Mouse (Mus musculus) c-Kit-negative CD71-positive TER-119-positive erythroid progenitor cells, embryonic 14.5 days (primary cell): ENCODE data around the gene Dnah8.

ENCODE experiments used
- DNase-seq: peaks from one replicate; pipeline ENCODE4 v3.0.0-alpha.2; 2013; ENCODE audit warnings: low read depth, low spot score

Dnah8 gene

DNA sequence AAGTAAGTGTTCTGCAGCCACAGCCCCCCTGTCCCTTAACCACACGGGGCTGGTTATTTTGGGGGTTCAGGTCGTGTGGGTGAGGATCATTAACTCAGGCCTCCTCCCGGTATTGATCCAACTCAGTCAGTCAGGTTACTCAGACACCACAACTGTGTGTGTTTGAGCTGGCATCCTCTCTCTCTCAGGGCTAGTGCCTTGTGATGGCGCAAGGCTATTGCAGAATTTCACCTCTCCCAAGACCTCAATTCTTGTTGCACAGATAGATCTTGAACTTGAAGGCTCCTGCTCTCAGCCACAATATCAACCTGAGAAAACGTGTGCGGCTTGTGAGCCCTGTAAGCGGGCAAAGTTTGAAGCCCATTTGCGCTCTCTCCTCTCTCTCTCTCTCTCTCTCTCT is 38.0 kb downstream of the Dnah8 start:
- DNase-seq = no peak

DNA sequence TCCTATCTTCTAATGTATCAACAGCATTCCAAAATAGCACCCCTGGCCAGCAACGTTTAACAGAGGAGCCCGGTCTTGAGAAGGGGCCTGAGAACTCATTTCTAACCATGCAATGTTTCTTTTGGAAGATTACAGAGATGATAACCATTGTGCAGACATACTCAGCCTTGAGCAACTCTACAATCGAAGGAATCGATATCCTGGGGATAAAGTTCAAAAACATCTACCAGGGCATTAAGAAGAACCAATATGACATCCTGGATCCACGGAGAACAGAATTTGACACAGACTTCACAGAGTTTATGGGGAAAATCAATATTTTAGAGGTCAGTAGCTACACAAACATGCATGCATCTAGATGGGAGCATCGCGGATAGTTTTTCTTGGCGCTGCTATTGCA is 39.0 kb downstream of the Dnah8 start:
- no peak for DNase-seq

DNA sequence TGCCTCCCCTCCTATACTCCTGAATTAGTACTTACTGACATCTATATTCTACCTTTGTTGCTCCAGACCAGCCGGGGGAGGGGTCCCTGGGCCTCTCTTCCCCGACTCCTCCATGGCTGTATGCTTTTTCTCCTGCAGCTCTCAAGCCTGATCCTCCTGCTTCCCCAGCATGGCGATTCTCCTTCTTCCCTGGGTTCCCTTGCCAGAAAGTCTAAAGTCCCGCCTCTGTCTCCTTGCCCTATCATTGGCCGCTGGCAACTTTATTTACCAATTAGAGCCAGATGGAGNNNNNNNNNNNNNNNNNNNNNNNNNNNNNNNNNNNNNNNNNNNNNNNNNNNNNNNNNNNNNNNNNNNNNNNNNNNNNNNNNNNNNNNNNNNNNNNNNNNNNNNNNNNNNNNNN is 40.7 kb downstream of the Dnah8 start:
- DNase-seq = no peak

DNA sequence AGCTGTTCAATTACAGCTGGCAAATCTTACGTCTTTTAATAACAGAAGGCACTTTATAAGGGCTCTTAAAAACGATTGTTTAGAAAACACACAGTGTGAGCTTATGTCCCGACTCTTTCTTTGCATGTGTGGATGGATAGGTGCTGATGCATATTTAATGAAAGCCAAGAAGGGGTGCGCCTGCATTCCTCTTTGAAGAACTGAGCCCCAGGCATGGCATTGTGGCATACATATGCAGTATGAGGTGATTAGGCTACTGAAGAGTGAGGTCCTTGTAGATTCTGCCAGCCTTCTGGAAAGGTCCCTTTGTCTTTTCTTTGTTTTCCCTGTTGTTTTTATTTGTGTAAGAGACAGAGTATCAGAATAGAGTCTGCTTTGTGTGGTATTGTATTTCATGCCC is 48.4 kb downstream of the Dnah8 start:
- DNase-seq = no peak

DNA sequence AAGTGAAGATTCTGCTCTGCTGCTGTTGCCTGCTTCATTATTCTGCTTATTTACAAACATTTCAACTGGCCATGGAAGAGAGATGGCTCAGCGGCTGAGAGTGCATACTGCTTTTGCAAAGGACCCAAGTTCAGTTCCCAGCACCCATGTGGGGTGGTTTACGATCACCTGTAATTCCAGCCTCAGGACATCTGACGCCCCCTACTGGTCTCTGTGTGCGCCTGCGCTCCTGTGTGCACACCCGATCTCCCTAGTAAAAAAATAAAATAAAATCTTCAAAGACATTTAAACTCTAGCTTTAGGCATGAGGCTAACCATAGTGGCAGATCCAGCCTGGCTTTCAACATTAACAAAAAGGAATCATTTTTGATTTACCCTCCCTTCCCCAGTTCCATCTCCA is 48.9 kb downstream of the Dnah8 start:
- no peak for DNase-seq

DNA sequence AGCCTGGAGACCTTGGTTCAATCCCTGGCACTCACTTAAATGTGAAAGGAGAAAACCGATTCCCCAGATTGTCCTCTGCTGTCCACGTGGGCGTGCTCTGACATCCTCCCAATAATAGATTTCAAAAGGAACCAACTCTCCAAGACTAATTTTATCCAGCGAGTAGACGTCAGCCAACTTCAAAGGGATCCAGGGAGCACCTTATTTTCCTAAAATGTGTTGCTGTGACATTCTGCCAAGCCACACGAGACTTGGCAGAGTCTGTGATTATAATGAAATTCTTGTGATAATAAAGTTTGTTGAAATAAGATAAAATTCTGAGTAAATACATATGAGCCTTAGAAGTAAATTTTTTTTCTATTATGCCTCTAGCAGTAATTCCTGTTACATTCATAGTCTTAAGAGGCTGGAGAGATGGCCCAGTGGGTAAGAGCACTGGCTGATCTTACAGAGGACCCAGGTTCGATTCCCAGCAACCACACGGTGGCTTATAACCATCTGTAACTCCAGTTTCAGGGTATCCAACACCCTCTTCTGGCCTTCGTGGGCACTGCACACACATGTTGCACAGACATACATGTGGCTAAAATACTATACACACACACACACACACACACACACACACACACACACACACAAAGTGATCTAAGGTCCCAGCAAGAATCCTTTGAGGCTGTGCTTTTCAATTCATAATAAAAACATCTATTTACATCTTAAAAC is 51.0 kb downstream of the Dnah8 start:
- no peak for DNase-seq

DNA sequence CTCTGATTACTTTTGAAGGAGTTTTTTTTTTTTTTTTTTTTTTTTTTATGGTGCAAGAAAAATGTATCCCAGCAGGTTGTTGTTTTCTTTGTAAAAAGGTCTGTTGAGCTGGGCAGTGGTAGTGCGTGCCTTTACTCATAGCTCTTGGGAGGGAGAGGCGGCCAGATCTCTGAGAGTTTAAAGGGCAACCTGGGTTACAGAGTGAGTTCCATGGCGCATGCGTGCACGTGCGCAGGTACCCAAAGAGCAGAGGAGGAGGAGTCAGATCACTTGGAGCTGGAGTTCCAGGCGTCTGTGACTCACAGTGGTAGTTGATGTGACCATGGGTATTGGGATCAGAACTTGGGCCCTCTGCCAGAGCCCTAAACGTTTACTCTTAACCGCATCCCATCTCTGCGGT is 54.4 kb downstream of the Dnah8 start:
- no peak for DNase-seq

DNA sequence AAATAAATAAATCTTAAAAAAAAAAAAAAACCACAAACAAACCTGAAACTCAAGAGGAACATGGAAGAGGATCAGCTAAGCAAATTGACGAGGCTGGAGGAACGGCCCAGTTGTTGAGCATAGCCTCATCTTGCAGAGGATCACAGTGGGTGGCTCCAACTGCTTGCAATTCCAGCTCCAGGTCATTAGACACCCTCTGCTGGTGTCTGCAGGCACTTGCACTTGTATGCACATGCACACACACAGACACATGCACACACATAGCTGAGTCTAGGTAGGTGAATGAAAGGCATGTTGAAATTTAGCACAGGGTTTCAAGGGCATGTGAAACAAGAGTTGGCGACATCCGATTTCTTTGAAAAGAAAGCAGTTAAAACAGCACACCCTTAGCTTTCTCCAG is 55.5 kb downstream of the Dnah8 start:
- no peak for DNase-seq

DNA sequence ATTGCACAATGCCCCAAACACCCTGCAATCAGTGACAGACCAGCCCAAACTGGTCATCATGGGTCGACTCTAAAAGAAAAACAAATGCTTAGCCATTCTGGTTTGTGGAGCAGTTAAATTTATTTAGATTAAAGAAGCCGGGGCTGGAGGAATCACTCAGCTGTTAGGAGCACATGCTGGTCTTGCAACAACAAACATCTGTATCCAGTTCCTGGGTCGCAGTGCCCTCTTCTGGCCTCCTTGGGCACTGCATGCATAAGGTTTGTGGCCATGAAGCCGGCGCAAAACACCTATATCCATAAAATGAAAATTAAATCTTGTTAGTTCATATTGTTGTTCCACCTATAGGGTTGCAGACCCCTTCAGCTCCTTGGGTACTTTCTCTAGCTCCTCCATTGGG is 57.5 kb downstream of the Dnah8 start:
- DNase-seq = peak; percentile 46

DNA sequence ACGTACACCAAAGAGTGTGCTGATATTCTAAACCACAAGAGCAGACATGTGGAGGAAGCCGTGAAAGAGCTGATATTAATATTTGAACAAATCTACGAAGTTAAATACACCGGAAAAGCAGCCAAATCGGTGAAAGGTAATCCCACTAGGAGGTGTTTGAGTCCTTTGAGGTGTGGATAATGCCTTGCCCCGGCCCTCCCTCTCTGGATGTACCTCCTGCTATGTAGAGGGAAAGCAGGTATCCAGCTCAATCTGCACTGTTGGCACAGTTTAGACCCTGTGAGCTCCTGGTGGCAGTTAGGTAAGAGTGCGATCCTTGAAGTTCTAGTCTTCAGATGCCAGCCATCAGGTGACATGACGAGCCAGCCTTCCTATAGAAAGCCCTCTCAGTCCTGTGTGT is 66.0 kb downstream of the Dnah8 start:
- no peak for DNase-seq

DNA sequence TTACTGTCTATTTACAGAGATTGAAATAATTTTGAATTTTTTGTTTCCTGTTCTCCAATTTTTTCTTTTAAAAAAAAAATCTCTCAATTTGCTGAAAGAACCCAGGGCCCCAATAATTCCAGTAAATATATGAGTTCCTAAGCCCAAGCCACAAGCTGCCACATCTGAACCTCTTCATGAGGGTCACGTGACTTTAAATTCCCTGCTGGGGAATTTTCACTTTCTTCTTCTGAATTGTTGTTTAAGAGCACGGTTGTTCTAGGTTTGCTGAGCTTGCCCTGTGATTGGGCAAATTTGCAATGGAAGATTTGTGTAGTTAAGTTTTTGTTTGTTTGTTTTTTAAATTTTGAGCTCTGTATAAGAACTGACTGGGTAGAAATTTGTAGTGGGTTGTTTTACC is 67.3 kb downstream of the Dnah8 start:
- DNase-seq = no peak

DNA sequence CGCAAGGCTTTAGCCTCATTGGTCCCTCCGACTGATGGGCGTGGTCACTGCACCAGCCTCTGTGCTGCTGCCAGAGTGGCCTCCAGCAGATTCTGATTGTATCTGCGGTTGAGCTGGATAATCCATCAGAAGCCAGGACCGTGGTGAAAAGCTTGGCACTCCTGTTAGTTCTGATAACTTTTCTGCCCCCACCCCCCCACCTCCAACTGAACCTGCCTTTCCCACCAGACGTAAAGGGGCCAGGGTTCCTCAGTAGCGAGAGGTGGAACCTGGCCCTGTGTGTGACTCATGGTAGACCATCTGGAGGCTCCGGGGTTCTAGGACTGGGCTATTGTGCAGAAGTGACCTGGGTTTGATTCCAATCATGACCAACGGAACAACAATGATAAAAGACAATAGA is 70.1 kb downstream of the Dnah8 start:
- no peak for DNase-seq

DNA sequence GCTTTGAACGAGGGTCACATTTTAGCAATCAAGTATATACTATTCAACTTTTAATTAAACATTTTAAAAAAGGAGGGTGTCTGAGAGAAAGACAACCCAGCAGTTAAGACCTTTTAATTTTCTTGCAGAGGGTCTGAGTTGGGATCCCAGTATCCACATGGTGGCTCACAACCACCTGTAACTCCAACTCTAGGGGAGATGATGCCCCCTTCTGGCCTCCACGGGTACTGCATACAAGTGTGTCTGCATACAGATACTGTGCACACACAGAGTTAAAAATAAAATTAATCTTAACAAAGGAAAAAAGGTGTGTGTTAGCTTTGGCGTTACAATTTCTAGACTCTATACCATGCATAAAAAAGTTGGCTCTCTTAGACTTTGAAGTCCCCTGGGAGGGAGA is 90.6 kb downstream of the Dnah8 start:
- DNase-seq = peak; percentile 13

DNA sequence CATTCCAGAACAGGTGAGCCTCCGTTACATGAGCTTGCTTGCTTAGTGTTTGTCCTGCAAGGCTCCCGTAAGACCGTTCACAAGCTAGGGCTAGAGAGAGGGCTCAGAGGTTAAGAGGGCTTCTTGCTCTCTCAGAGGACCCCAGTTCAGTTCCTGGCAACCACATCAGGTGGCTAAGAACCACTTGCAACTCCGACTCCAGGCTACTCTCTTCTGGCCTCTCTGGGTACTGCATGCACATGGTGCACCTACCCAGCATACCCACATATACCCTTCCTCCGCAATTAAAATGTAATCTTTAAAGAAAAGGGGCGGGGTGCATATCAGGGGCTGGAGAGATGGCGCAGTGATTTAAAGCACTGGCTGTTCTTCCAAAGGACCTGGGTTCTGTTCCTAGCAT is 94.0 kb downstream of the Dnah8 start:
- no peak for DNase-seq

DNA sequence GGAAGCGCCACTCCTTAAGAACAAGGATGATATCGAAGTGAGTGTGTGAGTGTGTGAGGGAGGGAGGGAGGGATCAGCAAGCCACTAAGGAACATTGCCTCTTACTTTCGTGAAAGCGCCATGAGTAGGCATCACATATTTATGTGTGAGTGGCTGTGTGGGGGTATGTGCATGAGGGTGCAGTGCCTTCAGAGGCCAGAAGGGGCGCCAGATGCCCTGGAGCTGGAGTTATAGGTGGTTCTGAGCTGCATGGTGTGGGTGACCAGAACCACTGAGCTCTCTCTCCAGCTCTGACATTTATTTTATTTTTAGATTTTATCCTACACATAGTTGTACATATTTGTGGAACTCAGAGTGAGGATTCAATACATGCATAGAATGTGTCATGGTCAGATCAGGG is 94.9 kb downstream of the Dnah8 start:
- DNase-seq = no peak

DNA sequence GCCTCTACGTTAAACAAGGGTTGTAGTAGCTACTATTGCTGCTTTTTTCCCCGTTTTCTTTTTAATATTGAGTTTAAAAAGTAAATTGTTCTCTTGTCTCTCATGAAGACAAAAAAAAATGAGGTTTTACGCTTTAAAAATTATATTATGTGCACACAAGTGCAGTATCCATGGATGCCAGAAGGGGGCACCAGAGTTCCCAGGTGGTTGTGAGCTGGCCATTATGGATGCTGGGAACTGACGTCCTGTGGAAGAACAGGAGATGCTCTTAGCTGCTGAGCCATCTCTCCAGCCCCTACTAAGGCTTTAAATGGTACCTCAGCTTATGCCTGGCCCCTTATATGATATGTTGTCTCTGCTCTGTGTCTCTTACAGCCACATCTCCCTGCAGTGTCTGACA is 103.6 kb downstream of the Dnah8 start:
- peak; percentile 12 for DNase-seq

DNA sequence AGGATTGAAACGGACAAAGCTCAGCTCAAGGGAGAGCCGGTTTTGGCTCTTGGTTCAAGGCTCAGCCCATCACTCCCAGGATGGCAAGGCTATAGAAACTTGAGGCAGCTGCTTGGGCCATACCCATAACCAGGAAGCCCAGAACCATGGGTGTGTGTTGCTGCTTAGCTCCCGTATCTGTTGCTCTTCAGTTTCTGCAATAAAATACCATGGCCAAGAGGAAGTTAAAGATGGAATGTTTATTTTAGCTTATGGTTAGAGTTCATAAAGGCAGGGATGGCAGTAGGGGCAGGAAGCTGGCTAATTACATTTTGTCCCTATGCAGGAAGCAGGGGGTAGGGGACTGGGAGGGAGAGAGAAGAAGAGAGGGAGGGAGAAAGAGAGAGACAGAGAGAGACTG is 108.6 kb downstream of the Dnah8 start:
- DNase-seq = no peak

DNA sequence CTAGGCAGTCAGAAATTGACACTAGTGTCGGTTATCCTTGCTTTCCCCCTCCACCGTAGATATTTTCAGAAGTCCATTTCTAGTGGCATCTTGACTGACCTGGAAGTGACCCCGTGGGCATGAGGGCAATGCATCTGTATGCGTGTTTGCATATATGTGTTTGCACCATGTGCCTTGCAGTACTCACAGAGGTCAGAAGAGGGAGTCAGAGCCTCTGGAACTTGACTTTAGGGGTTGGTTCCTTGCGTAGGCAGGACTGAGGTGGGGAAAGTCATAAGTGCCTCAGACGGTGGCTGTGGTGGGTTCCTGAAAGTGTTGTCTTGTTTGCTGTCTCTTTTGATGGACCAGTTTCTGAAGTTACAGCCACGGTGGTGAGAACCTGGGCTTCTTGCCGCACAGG is 110.6 kb downstream of the Dnah8 start:
- DNase-seq = no peak

DNA sequence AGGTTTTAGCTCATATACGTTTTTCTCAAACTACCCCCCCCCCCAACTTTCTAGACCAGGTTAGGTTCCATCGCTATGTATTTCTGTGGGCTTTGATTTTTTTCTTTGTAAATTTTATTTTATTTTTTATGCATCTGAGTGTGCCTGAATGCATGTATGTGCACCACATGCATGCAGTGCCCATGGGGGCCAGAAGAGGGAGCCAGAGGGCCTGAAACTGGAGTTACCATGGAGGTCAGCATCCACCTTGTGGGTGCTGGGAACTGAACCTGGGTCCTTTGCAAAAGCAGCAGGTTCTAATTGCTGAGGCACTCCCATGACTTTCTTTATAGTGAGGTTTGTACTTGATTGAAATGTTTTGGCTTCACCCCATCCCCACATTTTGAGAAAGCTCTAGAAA is 111.3 kb downstream of the Dnah8 start:
- DNase-seq = no peak

DNA sequence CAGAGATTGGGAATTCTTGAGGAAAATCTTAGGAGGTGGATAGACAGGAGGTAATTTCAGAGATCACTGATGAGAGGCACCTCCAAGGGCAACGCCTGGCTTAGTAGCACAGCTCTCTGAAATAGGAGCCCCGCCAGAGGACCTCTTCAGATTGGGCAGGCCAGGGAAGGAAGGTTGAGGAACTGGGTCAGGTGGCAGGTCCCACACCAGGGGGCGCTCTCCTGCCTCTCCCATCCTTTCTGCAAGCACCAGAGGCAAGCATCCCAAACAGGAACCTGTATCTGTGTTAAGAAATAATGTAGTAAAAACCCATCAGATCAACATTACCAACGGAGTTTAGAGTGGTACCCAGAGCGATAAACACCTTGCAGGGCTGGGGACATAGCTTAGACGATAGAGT is 113.6 kb downstream of the Dnah8 start:
- DNase-seq = no peak

DNA sequence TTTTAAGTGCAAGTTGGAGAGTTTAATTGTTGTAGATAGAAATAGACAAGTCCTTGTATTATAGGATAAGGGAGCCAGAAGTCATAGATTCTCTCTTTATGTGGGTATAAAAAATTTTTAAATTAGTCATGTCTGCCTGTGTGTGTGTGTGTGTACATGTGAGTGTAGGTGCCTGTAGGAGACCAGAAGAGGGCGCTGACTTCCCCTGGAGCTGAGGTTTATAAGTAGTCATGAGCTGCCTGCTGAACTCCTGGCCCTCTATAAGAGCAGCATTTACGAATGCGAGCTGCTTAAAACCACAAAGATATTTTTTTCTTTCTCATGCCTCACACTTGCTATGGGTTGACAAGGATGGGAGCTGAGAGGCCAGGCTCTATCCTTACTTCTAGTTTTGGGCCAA is 115.6 kb downstream of the Dnah8 start:
- DNase-seq = no peak

DNA sequence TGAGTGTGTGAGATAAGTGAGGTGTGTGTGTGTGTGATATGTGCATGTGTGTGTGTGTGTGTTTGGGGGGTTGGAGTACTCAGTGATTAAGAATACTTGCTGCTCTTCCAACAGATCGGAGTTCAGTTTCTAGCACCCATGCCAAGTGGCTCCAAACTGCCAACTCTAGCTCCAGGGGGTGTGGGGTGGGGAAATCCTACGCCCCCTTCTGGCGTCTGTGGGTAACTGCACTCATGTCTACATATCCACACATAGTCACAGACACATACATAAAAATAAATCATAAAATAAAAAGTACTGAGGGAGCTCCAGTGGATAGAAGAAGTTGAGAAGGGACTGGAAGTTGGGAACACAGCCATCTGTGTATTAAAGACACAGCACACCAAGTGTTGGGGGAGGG is 119.8 kb downstream of the Dnah8 start:
- DNase-seq = no peak

DNA sequence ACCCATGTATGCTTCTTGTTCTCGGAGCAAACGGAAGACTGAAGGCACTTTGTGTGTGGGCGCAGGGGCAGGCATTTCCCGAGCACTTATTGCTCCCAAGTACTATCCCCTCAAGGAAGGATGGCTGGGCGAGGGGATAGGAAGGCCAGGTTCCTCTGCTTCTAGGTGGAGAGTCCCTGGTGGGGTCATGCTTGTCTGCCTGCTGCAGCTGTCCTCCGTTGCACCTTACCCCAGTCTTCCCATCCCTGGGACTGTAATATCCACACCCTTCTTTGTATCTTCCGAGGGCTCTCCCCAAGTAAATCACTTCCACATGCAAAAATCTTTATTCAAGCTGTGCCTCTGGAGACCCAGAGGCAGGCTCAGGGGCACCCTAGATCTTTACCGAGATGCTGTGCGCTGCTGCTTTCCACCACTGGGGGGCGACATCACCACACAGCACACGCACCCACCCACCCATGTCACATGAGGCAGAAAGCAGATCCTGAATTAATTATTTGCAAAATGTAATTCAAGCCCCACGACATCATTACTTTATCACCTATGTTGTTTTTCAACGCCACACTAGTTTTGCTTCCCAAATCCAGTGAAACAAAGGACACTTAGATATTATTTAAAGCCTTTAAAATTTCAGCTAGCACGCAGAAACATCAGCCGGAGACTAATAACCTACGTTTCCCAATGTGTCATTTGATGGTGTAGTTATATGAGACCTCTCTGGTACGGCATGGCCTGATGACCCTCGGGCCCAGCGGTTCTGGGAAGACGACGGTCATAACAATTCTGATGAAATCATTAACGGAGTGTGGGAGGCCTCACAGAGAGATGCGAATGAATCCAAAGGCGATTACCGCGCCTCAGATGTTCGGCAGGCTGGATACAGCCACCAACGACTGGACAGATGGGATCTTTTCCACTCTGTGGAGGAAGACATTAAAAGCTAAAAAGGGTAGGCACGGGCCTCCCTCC is 122.2 kb downstream of the Dnah8 start:
- DNase-seq = no peak
